Mouse (Mus musculus) adrenal gland, postnatal 25 days (tissue): ENCODE measurements around the gene Grhl1. TPM values are rescaled to one million over a fixed set of nuclear protein-coding genes. Genes with fewer than 3 reads are reported as not detected.

Source experiments
- DNase-seq: peaks from one replicate; pipeline ENCODE4 v3.0.0; 2021; ENCODE audit warnings: mixed read lengths
- total RNA-seq: library from RNA; stranded (reverse); gene quantifications from 2 replicates; pipeline ENCODE4 v1.2.3, GENCODE M21; 2021

Gene Grhl1
- total RNA-seq, 1 experiment from 2014 or later: 0.52 TPM

DNA sequence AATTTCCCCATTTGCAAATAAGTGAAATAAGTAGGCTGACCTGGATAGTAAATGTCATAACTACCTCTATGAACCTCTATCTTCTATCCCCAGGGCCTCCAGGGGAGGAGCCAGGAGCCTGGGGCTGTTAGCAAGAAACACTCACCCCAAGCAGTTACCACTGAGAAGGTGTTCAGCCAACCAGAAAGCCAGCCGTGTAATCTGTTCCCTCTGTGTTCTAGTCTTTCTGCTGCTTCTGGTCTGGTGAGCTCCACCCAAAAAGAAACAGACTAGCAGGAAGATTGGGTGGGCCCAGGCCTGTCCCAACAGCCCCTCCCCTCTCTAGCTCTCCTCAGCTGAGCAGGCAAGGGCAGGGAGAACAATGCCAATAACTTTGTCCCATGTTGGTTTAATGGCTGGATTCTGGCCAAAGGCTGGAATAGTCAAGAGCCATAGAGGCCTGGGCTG, 72.1 kb downstream of the Grhl1 start:
- DNase-seq: no peak

GRCm38 (mm10) chr12:24645901-24646300, 73.8 kb downstream of the Grhl1 start:
- no peak for DNase-seq

DNA sequence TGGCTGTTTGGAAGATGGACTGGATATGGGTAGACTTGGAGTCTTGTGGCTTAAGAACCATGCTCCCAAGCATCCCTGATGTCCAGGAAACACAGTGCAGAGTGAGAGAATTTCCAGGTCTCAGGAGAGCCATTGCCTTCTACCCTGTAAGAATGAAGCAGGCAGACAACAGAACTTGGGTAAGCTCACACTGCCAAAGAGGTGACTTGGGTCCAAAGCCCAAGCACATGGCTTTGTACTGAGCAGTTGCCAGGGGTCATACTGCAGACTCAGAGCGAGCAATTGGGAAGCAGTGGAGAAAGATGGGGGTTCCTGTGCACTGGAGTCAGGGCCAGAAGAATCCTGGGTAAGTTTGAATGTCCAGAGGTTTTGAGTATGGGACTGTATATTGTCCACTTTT, 76.0 kb downstream of the Grhl1 start:
- DNase-seq: no peak

GRCm38 (mm10) chr12:24650415-24651062, 78.5 kb downstream of the Grhl1 start:
- no peak for DNase-seq

- peak; percentile 99 for DNase-seq
These were observed 79.0 kb downstream of the Grhl1 start, which contains the start of gene Klf11 for GRCm38 (mm10) chr12:24651063-24651557. Gene Klf11 (plus strand): TSS chr12:24651274.

DNA sequence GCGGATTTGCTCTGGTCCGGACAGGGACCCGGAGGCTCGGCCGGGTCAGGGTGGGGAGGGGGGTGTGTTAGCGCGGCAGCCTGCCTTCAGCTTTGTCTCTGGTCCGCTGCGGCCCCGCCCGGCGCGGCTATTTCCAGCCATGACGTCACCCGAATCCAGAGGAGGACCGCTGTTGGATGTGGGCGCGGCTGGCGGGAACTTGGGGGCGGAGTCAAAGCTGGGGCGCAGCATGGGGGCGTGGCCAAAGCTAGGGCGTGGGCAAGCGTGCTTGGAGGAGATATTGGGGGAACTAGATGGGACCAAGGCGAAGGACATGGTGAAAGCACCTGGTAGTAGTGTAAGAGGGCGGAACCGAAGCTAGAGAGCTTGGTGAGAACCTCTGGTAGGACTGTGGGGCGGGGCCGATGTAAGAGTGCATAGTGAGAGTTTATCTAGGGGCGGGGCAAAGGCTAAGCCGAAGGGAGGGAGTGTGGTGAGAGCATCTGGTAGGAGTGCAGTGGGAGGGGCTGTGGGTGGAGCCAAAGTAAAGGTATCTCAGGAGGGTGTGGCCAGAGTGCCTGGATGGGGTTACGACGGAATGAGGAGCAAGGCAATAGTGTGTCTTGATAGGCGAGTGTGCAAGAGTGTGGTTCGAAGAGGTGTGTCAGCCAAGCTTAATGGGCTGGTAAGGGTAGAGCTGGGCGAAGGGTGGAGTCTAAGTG, 79.7 kb downstream of the Grhl1 start:
- DNase-seq: peak; percentile 98

GRCm38 (mm10) chr12:24654065-24654862, 82.2 kb downstream of the Grhl1 start:
- DNase-seq: no peak

DNA sequence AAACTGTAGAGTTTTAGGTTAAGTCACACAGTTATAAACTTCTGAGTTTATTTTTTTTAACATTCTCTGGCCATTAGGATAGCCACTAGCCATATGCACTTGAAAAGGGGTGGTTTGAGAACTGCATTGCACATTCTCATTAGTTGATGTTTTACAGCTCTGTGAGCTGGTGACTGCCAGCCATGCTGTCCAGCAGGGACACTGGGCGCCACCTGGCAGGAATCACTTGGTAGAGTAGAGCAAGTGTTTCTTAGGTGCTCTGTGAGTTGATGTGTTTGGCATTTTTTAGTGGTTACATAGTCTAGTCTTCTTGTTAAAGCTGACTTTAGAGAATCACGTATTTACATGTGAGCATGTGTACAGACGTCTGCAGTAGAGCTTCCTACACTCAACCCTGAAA, 84.4 kb downstream of the Grhl1 start:
- no peak for DNase-seq

GRCm38 (mm10) chr12:24658998-24659397, 86.9 kb downstream of the Grhl1 start:
- DNase-seq: no peak

- no peak for DNase-seq
These were observed 87.8 kb downstream of the Grhl1 start for GRCm38 (mm10) chr12:24659923-24660322.

DNA sequence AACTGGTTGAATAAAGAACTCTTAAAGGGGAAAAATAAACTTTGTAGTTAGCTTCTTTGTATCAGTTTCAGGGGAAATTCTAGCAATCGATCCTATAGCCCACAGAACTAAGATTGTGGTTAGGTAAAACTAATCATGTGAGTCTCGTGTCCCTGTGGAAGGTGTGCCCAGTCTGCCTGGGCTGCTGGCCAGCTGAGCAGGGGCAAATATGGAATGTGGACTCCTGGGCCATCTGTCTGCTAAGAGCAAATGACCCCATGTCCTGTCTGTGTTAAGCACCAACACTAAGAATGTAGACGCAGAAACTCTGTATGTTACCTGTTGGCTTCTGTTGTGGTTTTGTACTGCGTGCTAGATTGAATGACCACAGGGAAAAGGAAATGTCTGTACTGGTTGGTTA, 89.0 kb downstream of the Grhl1 start:
- no peak for DNase-seq

DNA sequence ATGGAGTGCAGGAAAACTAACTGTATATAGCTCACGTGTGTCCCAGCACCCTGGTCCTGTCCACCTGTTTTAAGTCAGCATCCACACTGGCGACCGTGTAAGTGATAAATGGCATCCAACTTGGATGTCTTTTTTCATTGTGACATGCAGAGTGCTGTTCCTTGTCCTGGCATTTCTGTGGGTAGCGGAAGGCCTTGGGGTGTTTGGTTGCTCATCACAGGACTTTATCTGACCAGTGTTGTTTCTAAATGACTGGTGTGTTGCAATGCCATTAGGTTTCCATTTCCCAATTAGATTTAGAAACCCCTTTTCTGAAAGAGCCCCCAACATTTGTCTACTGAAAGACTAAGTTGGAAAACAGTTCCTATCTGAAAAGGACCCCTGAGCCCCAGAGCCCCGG, 90.0 kb downstream of the Grhl1 start:
- DNase-seq: no peak

Other genes with a start within 250 kb of the Grhl1 start
- gene Taf1b, start 73.9 kb upstream of the Grhl1 start, total RNA-seq: 15.4 and 20.2 TPM in 2 replicates
- gene Klf11, start 79.0 kb downstream of the Grhl1 start, total RNA-seq: 9.8 and 14.8 TPM in 2 replicates
- gene Cys1, start 109.5 kb downstream of the Grhl1 start, total RNA-seq: 2.5 and 5.0 TPM in 2 replicates
- 26.7 and 30.0 TPM in 2 replicates for gene Rrm2, start 136.0 kb downstream of the Grhl1 start, total RNA-seq